Mouse (Mus musculus) embryonic facial prominence, embryonic 10.5 days (tissue): Measurements from ENCODE around the gene Bcl2l13. TPM values are rescaled to one million over a fixed set of nuclear protein-coding genes. Genes with fewer than 3 reads are reported as not detected.
"Not testable (repeated sequence)": the region's sequence is repeated elsewhere in the genome, so short reads cannot be mapped to it uniquely, and the experiment has no call there.

Source experiments
- DNase-seq: peaks from one replicate; pipeline ENCODE4 v3.0.0-alpha.2; 2017; ENCODE audit warnings: low spot score
- H3K27ac ChIP-seq: fragments of 300-500 bp; sonication (generic); replicated peaks from 2 replicates; pipeline ENCODE4 v1.5.1; 2016; ENCODE audit warnings: mild to moderate bottlenecking
- H3K27me3 ChIP-seq: fragments of 300-500 bp; sonication (generic); replicated peaks from 2 replicates; pipeline ENCODE4 v1.6.1; 2016; ENCODE audit warnings: low read depth, mild to moderate bottlenecking; ENCODE audit not compliant: poor library complexity, severe bottlenecking
- H3K36me3 ChIP-seq: fragments of 300-500 bp; sonication (generic); replicated peaks from 2 replicates; pipeline ENCODE4 v1.6.1; 2016; ENCODE audit warnings: mild to moderate bottlenecking, moderate library complexity
- H3K4me1 ChIP-seq: fragments of 300-500 bp; sonication (generic); 2 replicates; pipeline ENCODE4 v1.6.1; 2016
- H3K4me3 ChIP-seq: fragments of 300-500 bp; sonication (generic); 2 replicates; pipeline ENCODE4 v1.5.1; 2016; ENCODE audit warnings: mild to moderate bottlenecking, moderate library complexity
- H3K9me3 ChIP-seq: fragments of 300-500 bp; sonication (generic); 2 replicates; pipeline ENCODE4 v1.6.1; 2016; ENCODE audit warnings: mild to moderate bottlenecking
- WGBS: fragments of 180-500 bp; shearing (Covaris S2); methylation state at CpG from one replicate; pipeline ENCODE4 v1.1.7; 2016; 5-methylcytosine and 5-hydroxymethylcytosine counted together
- polyA plus RNA-seq: library from polyadenylated mRNA; unstranded; fragments of >200 nt; fragmentation: Nextera tagmentation; extraction: Ambion mirVana; gene quantifications from 2 replicates; pipeline ENCODE4 v1.2.1, GENCODE M21; 2016

Bcl2l13 gene
- polyA plus RNA-seq, 1 experiment from 2014 or later: 45.1 TPM

- no peak for DNase-seq
- H3K27ac ChIP-seq: no peak overlapping the region
- WGBS: 73% methylated on average over 13 of the region's 13 CpGs
- H3K4me3 ChIP-seq: no peak overlapping the region
- no peaks in the 10 kb centered on the region for H3K9me3 ChIP-seq
- H3K4me1 ChIP-seq: peaks cover 31% of the 10 kb centered on the region
- no peaks in the 10 kb centered on the region for H3K36me3 ChIP-seq
- H3K27me3 ChIP-seq: peaks cover 20% of the 10 kb centered on the region
These were observed 75.4 kb downstream of the Bcl2l13 start for GRCm38 (mm10) chr6:120911213-120912007.

GRCm38 (mm10) chr6:120912931-120913330 is 76.9 kb downstream of the Bcl2l13 start:
- Histone ChIP-seq H3K27me3 (peaks cover 20% of the 10 kb centered on the region), H3K9me3 (no peaks in the 10 kb centered on the region)
- 65% methylated on average over 2 of the region's 2 CpGs for WGBS

GRCm38 (mm10) chr6:120913783-120914182 is 77.8 kb downstream of the Bcl2l13 start:
- Histone ChIP-seq H3K36me3 (no peaks in the 10 kb centered on the region), H3K27me3 (peaks cover 20% of the 10 kb centered on the region), H3K4me1 (peaks cover 34% of the 10 kb centered on the region), H3K4me3 (no peak overlapping the region), H3K9me3 (no peaks in the 10 kb centered on the region), H3K27ac (no peak overlapping the region)
- DNase-seq: no peak
- WGBS: 82% methylated on average over 8 of the region's 8 CpGs

More at GRCm38 (mm10) chr6:120912931-120913330, 76.9 kb downstream of the Bcl2l13 start:
- no peak overlapping the region for H3K27ac ChIP-seq
- no peak for DNase-seq
- H3K4me3 ChIP-seq: no peak overlapping the region
- no peaks in the 10 kb centered on the region for H3K36me3 ChIP-seq
- peaks cover 34% of the 10 kb centered on the region for H3K4me1 ChIP-seq

GRCm38 (mm10) chr6:120914533-120914910 is 78.5 kb downstream of the Bcl2l13 start:
- Histone ChIP-seq H3K36me3 (no peaks in the 10 kb centered on the region), H3K27ac (no peak overlapping the region), H3K9me3 (no peaks in the 10 kb centered on the region), H3K4me1 (peaks cover 34% of the 10 kb centered on the region), H3K4me3 (no peak overlapping the region), H3K27me3 (peaks cover 20% of the 10 kb centered on the region)
- 79% methylated on average over 4 of the region's 4 CpGs for WGBS
- DNase-seq: no peak

GRCm38 (mm10) chr6:120914911-120915648 is 79.1 kb downstream of the Bcl2l13 start:
- 40% methylated on average over 9 of the region's 9 CpGs for WGBS
- Histone ChIP-seq H3K4me1 (peaks cover 34% of the 10 kb centered on the region), H3K27me3 (peaks cover 20% of the 10 kb centered on the region), H3K4me3 (0 out of 2 replicates have a peak overlapping the region, but pooled peaks have one; percentile 83), H3K27ac (no peak overlapping the region), H3K36me3 (no peaks in the 10 kb centered on the region), H3K9me3 (no peaks in the 10 kb centered on the region)
- DNase-seq: peak; percentile 30

- WGBS: 27% methylated on average over 2 of the region's 2 CpGs
- Histone ChIP-seq H3K27ac (no peak overlapping the region), H3K36me3 (no peaks in the 10 kb centered on the region), H3K4me3 (peak overlapping the region; percentile 83), H3K27me3 (peaks cover 20% of the 10 kb centered on the region), H3K4me1 (peaks cover 34% of the 10 kb centered on the region), H3K9me3 (no peaks in the 10 kb centered on the region)
- no peak for DNase-seq
These were observed 79.6 kb downstream of the Bcl2l13 start for GRCm38 (mm10) chr6:120915649-120915975.

GRCm38 (mm10) chr6:120916074-120916971 is 80.3 kb downstream of the Bcl2l13 start, which contains the start of gene Bid:
Gene Bid, minus strand, starts transcription at chr6:120916853.
- peak; percentile 92 for DNase-seq
- Histone ChIP-seq H3K9me3 (no peaks in the 10 kb centered on the region), H3K36me3 (no peaks in the 10 kb centered on the region), H3K27me3 (peaks cover 20% of the 10 kb centered on the region), H3K4me3 (peak within 1 kb of the TSS; percentile 83), H3K27ac (peak within 1 kb of the TSS; percentile 76), H3K4me1 (peaks cover 34% of the 10 kb centered on the region)
- whole genome bisulfite sequencing: 1% methylated on average over 67 of the region's 67 CpGs

- not testable (repeated sequence) for H3K9me3 ChIP-seq, H3K36me3 ChIP-seq, DNase-seq
- peak overlapping the region; percentile 83 for H3K4me3 ChIP-seq
- H3K4me1 ChIP-seq: peaks cover 28% of the 10 kb centered on the region
- WGBS: 23% methylated on average over 13 of the region's 14 CpGs
- H3K27ac ChIP-seq: peak overlapping the region; percentile 76
- peaks cover 20% of the 10 kb centered on the region for H3K27me3 ChIP-seq
These were observed 81.2 kb downstream of the Bcl2l13 start for GRCm38 (mm10) chr6:120916972-120917881.

- H3K27me3 ChIP-seq: peaks cover 20% of the 10 kb centered on the region
- H3K36me3 ChIP-seq: no peaks in the 10 kb centered on the region
- no peak overlapping the region for H3K27ac ChIP-seq
- no peaks in the 10 kb centered on the region for H3K9me3 ChIP-seq
- no peak for DNase-seq
- peaks cover 27% of the 10 kb centered on the region for H3K4me1 ChIP-seq
- 69% methylated on average over 3 of the region's 3 CpGs for WGBS
- no peak overlapping the region for H3K4me3 ChIP-seq
These were observed 82.0 kb downstream of the Bcl2l13 start for GRCm38 (mm10) chr6:120917975-120918374.

GRCm38 (mm10) chr6:120924791-120925321 is 88.8 kb downstream of the Bcl2l13 start:
- not testable (repeated sequence) for H3K27me3 ChIP-seq, H3K4me1 ChIP-seq, H3K27ac ChIP-seq, H3K4me3 ChIP-seq, H3K36me3 ChIP-seq, DNase-seq, H3K9me3 ChIP-seq
- 60% methylated on average over 2 of the region's 2 CpGs for WGBS

- Histone ChIP-seq H3K27ac (no peak overlapping the region), H3K36me3 (peaks cover 2% of the 10 kb centered on the region; the same call in 1 of the 2 replicates), H3K27me3 (no peaks in the 10 kb centered on the region), H3K9me3 (no peaks in the 10 kb centered on the region), H3K4me3 (no peak overlapping the region), H3K4me1 (0 out of 2 replicates have a peak, but pooled peaks cover 3% of the 10 kb centered on the region)
- 52% methylated on average over 2 of the region's 2 CpGs for WGBS
- no peak for DNase-seq
These were observed 90.9 kb downstream of the Bcl2l13 start for GRCm38 (mm10) chr6:120926880-120927279.
